Mouse (Mus musculus) MEL (cell line): ENCODE results near the gene Bmp8b. TPM values are rescaled to one million over a fixed set of nuclear protein-coding genes. Genes with fewer than 3 reads are reported as not detected.

Experiments
- DNase-seq: peaks from one replicate; pipeline ENCODE4 v3.0.0; 2011; ENCODE audit warnings: low read depth, low spot score
- H3K27ac ChIP-seq: 2 replicates; pipeline ENCODE4 v1.5.1; 2012; ENCODE audit warnings: low read depth, mild to moderate bottlenecking, control low read depth, low read length, moderate library complexity; ENCODE audit not compliant: control insufficient read depth
- H3K27me3 ChIP-seq, 2 experiments: fragments of 150-350 bp in 1 of 2; sonication (generic) in 1 of 2; 2 replicates each; pipeline ENCODE4 v1.6.1; 2012; ENCODE audit warnings: low read length in 2 of 2, mild to moderate bottlenecking in 2 of 2, improper control_type of control experiment in 1 of 2, moderate library complexity in 1 of 2; ENCODE audit not compliant: insufficient read depth in 2 of 2, control insufficient read depth in 1 of 2
- H3K36me3 ChIP-seq, 2 experiments: 2 replicates each; pipeline ENCODE4 v1.6.1; 2012 to 2014; ENCODE audit warnings: low read length in 2 of 2, improper control_type of control experiment in 1 of 2, inconsistent platforms in 1 of 2, mild to moderate bottlenecking in 1 of 2; ENCODE audit not compliant: insufficient read depth in 2 of 2, control insufficient read depth in 1 of 2
- H3K4me1 ChIP-seq, 2 experiments: fragments of 150-350 bp in 1 of 2; sonication (generic) in 1 of 2; 2 replicates each; pipeline ENCODE4 v1.6.1; 2012; ENCODE audit warnings: low read length in 2 of 2, improper control_type of control experiment in 1 of 2, mild to moderate bottlenecking in 1 of 2; ENCODE audit not compliant: insufficient read depth in 2 of 2, control insufficient read depth in 1 of 2
- H3K4me3 ChIP-seq, 2 experiments: fragments of 150-350 bp in 1 of 2; sonication (generic) in 1 of 2; 2 replicates each; pipeline ENCODE4 v1.5.1; 2012; ENCODE audit warnings: low read depth in 2 of 2, low read length in 2 of 2, mild to moderate bottlenecking in 2 of 2, moderate library complexity in 2 of 2, control low read depth in 1 of 2, improper control_type of control experiment in 1 of 2; ENCODE audit not compliant: control insufficient read depth in 1 of 2, insufficient read depth in 1 of 2
- H3K79me2 ChIP-seq: 2 replicates; pipeline ENCODE4 v1.6.1; 2012; ENCODE audit warnings: mild to moderate bottlenecking, low read length, moderate library complexity; ENCODE audit not compliant: control insufficient read depth, poor library complexity, insufficient read depth
- H3K9ac ChIP-seq: 2 replicates; pipeline ENCODE4 v1.6.1; 2012; ENCODE audit warnings: low read depth, mild to moderate bottlenecking, control low read depth, low read length, moderate library complexity; ENCODE audit not compliant: control insufficient read depth, poor library complexity, severe bottlenecking
- H3K9me3 ChIP-seq: fragments of 150-350 bp; sonication (generic); replicated peaks from 2 replicates; pipeline ENCODE4 v1.6.1; 2012; ENCODE audit warnings: mild to moderate bottlenecking, low read length, improper control_type of control experiment, moderate library complexity; ENCODE audit not compliant: insufficient read depth
- BHLHE40 ChIP-seq: IDR thresholded peaks from 2 replicates; pipeline ENCODE4 v1.6.1; 2012; ENCODE audit warnings: low read depth, mild to moderate bottlenecking, inconsistent platforms, low read length, improper control_type of control experiment, borderline replicate concordance
- CHD1 ChIP-seq: IDR thresholded peaks from 2 replicates; pipeline ENCODE4 v1.6.1; 2012; ENCODE audit warnings: low read depth, mild to moderate bottlenecking, inconsistent platforms, low read length, improper control_type of control experiment
- CHD2 ChIP-seq: IDR thresholded peaks from 2 replicates; pipeline ENCODE4 v1.6.1; 2011; ENCODE audit warnings: low read length, improper control_type of control experiment
- CTCF ChIP-seq, 3 experiments: IDR thresholded peaks in 2 of 3; conservative IDR thresholded peaks in 1 of 3; 2 replicates each; pipeline ENCODE4 v1.5.1; 2011 to 2012; ENCODE audit warnings: low read length in 3 of 3, low read depth in 2 of 3, mild to moderate bottlenecking in 2 of 3, improper control_type of control experiment in 1 of 3, inconsistent platforms in 1 of 3, mixed read lengths in 1 of 3, moderate library complexity in 1 of 3; ENCODE audit not compliant: control insufficient read depth in 1 of 3, insufficient read depth in 1 of 3, poor library complexity in 1 of 3, severe bottlenecking in 1 of 3
- E2F4 ChIP-seq: IDR thresholded peaks from 2 replicates; pipeline ENCODE4 v1.6.1; 2011; ENCODE audit warnings: low read depth, low read length, improper control_type of control experiment, borderline replicate concordance
- ELF1 ChIP-seq: IDR thresholded peaks from 2 replicates; pipeline ENCODE4 v1.6.1; 2014; ENCODE audit warnings: low read depth, mild to moderate bottlenecking, inconsistent platforms, low read length, improper control_type of control experiment, moderate library complexity
- EP300 ChIP-seq, 2 experiments: IDR thresholded peaks; 2 replicates each; pipeline ENCODE4 v1.6.1; 2011; ENCODE audit warnings: improper control_type of control experiment in 2 of 2, low read length in 2 of 2, low read depth in 1 of 2, mild to moderate bottlenecking in 1 of 2
- GATA1 ChIP-seq: IDR thresholded peaks from 2 replicates; pipeline ENCODE4 v1.6.1; 2011; ENCODE audit warnings: low read depth, low read length, improper control_type of control experiment
- HCFC1 ChIP-seq: IDR thresholded peaks from 2 replicates; pipeline ENCODE4 v1.6.1; 2012; ENCODE audit warnings: low read depth, mild to moderate bottlenecking, inconsistent platforms, low read length, improper control_type of control experiment, moderate library complexity
- KAT2A ChIP-seq: conservative IDR thresholded peaks from 2 replicates; pipeline ENCODE4 v1.6.1; 2012; ENCODE audit warnings: low read depth, low read length, improper control_type of control experiment, inconsistent platforms
- MAZ ChIP-seq: IDR thresholded peaks from 2 replicates; pipeline ENCODE4 v1.6.1; 2012; ENCODE audit warnings: low read depth, mild to moderate bottlenecking, inconsistent platforms, low read length, improper control_type of control experiment
- MEF2A ChIP-seq: IDR thresholded peaks from 2 replicates; pipeline ENCODE4 v1.6.1; 2014; ENCODE audit warnings: low read depth, mild to moderate bottlenecking, inconsistent platforms, low read length, improper control_type of control experiment; ENCODE audit not compliant: poor library complexity, insufficient replicate concordance, severe bottlenecking; ENCODE audit errors: extremely low read depth
- POLR2A ChIP-seq, 2 experiments: IDR thresholded peaks; 2 replicates each; pipeline ENCODE4 v1.6.1; 2011 to 2012; ENCODE audit warnings: low read length in 2 of 2, mild to moderate bottlenecking in 2 of 2, control low read depth in 1 of 2, improper control_type of control experiment in 1 of 2, low read depth in 1 of 2, moderate library complexity in 1 of 2; ENCODE audit not compliant: control insufficient read depth in 1 of 2, insufficient read depth in 1 of 2, poor library complexity in 1 of 2
- POLR2AphosphoS2 ChIP-seq: IDR thresholded peaks from 2 replicates; pipeline ENCODE4 v1.6.1; 2011; ENCODE audit warnings: low read length, improper control_type of control experiment
- POLR2AphosphoS5 ChIP-seq: IDR thresholded peaks from 2 replicates; pipeline ENCODE4 v1.6.1; 2012; ENCODE audit warnings: low read depth, borderline replicate concordance, mild to moderate bottlenecking, inconsistent platforms, low read length, moderate library complexity, mixed read lengths
- SIN3A ChIP-seq: IDR thresholded peaks from 2 replicates; pipeline ENCODE4 v1.6.1; 2012; ENCODE audit warnings: low read length, improper control_type of control experiment, inconsistent platforms
- SMC3 ChIP-seq: IDR thresholded peaks from 2 replicates; pipeline ENCODE4 v1.6.1; 2011; ENCODE audit warnings: low read depth, low read length, improper control_type of control experiment
- TAL1 ChIP-seq: IDR thresholded peaks from 2 replicates; pipeline ENCODE4 v1.6.1; 2012; ENCODE audit warnings: mild to moderate bottlenecking, inconsistent platforms, low read length, moderate library complexity, mixed read lengths
- TBP ChIP-seq: IDR thresholded peaks from 2 replicates; pipeline ENCODE4 v1.8.0; 2011; ENCODE audit warnings: low read depth, low read length, improper control_type of control experiment
- UBTF ChIP-seq: IDR thresholded peaks from 2 replicates; pipeline ENCODE4 v1.6.1; 2012; ENCODE audit warnings: low read depth, mild to moderate bottlenecking, inconsistent platforms, low read length, improper control_type of control experiment, moderate library complexity, borderline replicate concordance; ENCODE audit not compliant: insufficient read depth
- USF2 ChIP-seq, 2 experiments: IDR thresholded peaks; 2 replicates each; pipeline ENCODE4 v1.6.1; 2011 to 2012; ENCODE audit warnings: improper control_type of control experiment in 2 of 2, low read length in 2 of 2, borderline replicate concordance in 1 of 2, inconsistent platforms in 1 of 2, low read depth in 1 of 2, mild to moderate bottlenecking in 1 of 2; ENCODE audit not compliant: insufficient read depth in 1 of 2
- ZMIZ1 ChIP-seq: IDR thresholded peaks from 2 replicates; pipeline ENCODE4 v1.6.1; 2012; ENCODE audit warnings: low read depth, mild to moderate bottlenecking, inconsistent platforms, low read length, improper control_type of control experiment, moderate library complexity
- ZNF384 ChIP-seq: IDR thresholded peaks from 2 replicates; pipeline ENCODE4 v1.6.1; 2012; ENCODE audit warnings: low read depth, mild to moderate bottlenecking, inconsistent platforms, low read length, improper control_type of control experiment
- polyA plus RNA-seq, 2 experiments: library from polyadenylated mRNA; stranded (reverse) in 1 of 2; unstranded in 1 of 2; fragments of >175 nt in 1 of 2; fragments of >200 nt in 1 of 2; gene quantifications; 2 replicates each; pipeline versions ENCODE4 v1.2.1 to v1.2.4; 2012; ENCODE audit warnings: low replicate concordance in 2 of 2, low read depth in 1 of 2; ENCODE audit not compliant: insufficient read length in 2 of 2, insufficient read depth in 1 of 2, missing spikeins in 1 of 2
- total RNA-seq: library from RNA; depleted of rRNA; stranded (reverse); fragments of 300-350 nt; gene quantifications from 2 replicates; pipeline ENCODE4 v1.2.3, GENCODE M21; 2012

Gene Bmp8b
- total and polyA plus RNA-seq, 3 experiments, result 0.06 to 0.08 TPM; not detected in 1

- TF ChIP-seq CHD1 (no peak), TAL1 (no peak), CTCF (IDR thresholded peaks at IDR 0.05 in 2 of 3, conservative IDR thresholded peaks at IDR 0.05 in 1 of 3; ENCODE audit: control insufficient read depth in 1 of 3, insufficient read depth in 1 of 3, low read depth in 2 of 3, low read length in 3 of 3, poor library complexity in 1 of 3, severe bottlenecking in 1 of 3) (no peak), MEF2A (no peak), ELF1 (no peak), POLR2AphosphoS2 (no peak), E2F4 (no peak), POLR2AphosphoS5 (no peak), ZNF384 (no peak), USF2 (IDR thresholded peaks at IDR 0.05; ENCODE audit: borderline replicate concordance in 1 of 2, insufficient read depth in 1 of 2, low read depth in 1 of 2, low read length in 2 of 2) (no peak), KAT2A (no peak), ZMIZ1 (no peak), TBP (no peak), HCFC1 (no peak), GATA1 (no peak), BHLHE40 (no peak), CHD2 (no peak), SIN3A (no peak), MAZ (no peak), EP300 (IDR thresholded peaks at IDR 0.05; ENCODE audit: low read depth in 1 of 2, low read length in 2 of 2) (no peak)
- DNase-seq, result no peak
- H3K27ac ChIP-seq, result no peak overlapping the region
- H3K4me1 ChIP-seq, result no peaks in the 10 kb centered on the region
- H3K36me3 ChIP-seq, result peaks cover 0 to 1% of the 10 kb centered on the region in 2 experiments; a peak in 2 of 4 replicates
- H3K9ac ChIP-seq, result no peak overlapping the region
- no peaks in the 10 kb centered on the region for H3K27me3 ChIP-seq
- no peaks in the 10 kb centered on the region for H3K9me3 ChIP-seq
- H3K79me2 ChIP-seq, result no peaks in the 10 kb centered on the region
- H3K4me3 ChIP-seq, result no peak overlapping the region
Observed at GRCm38 (mm10) chr4:123121286-123121685, 16.3 kb downstream of the Bmp8b start.

DNA sequence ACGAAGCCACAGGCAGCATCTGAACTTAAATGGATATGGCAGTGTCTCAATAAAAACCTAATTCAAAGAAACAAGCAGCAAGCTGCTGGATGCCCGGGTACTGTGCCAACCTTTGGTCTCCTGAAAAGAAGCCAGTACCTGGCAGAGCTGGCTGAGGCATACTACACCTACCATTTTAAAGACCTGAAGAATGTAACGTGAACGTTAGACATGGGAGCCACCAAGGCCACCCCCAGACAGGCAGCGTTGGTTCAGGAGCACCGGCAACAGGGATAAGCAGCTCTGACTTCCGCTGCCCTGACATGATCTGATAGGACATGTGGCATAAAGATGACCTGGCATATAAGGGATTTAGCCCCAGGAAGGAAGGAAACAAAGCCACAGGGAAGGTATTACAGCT, 21.7 kb downstream of the Bmp8b start:
- Histone ChIP-seq H3K4me1 (no peaks in the 10 kb centered on the region), H3K79me2 (no peaks in the 10 kb centered on the region), H3K27me3 (no peaks in the 10 kb centered on the region), H3K4me3 (no peak overlapping the region), H3K9me3 (no peaks in the 10 kb centered on the region), H3K36me3 (peaks cover 0 to 21% of the 10 kb centered on the region in 2 experiments; a peak in 2 of 4 replicates), H3K27ac (no peak overlapping the region), H3K9ac (no peak overlapping the region)
- TF ChIP-seq SMC3 (no peak), ELF1 (no peak), ZNF384 (no peak), CHD1 (no peak), POLR2A (IDR thresholded peaks at IDR 0.05; ENCODE audit: control insufficient read depth in 1 of 2, insufficient read depth in 1 of 2, low read depth in 1 of 2, low read length in 2 of 2, poor library complexity in 1 of 2) (no peak), CHD2 (no peak), EP300 (IDR thresholded peaks at IDR 0.05; ENCODE audit: low read depth in 1 of 2, low read length in 2 of 2) (no peak), MAZ (no peak), UBTF (no peak)
- no peak for DNase-seq
